Mouse (Mus musculus) bone marrow, adult 2 months (tissue): ENCODE data around the gene Zfp652.

Experiments
- CTCF ChIP-seq: fragments of 200-500 bp; IDR thresholded peaks from 2 replicates; pipeline ENCODE4 v1.5.1; 2011; ENCODE audit warnings: low read length, control low read depth; ENCODE audit not compliant: control insufficient read depth, insufficient read depth
- POLR2A ChIP-seq: fragments of 200-500 bp; IDR thresholded peaks from 2 replicates; pipeline ENCODE4 v1.6.1; 2011; ENCODE audit warnings: low read depth, mild to moderate bottlenecking, control low read depth, low read length, borderline replicate concordance; ENCODE audit not compliant: control insufficient read depth

DNA sequence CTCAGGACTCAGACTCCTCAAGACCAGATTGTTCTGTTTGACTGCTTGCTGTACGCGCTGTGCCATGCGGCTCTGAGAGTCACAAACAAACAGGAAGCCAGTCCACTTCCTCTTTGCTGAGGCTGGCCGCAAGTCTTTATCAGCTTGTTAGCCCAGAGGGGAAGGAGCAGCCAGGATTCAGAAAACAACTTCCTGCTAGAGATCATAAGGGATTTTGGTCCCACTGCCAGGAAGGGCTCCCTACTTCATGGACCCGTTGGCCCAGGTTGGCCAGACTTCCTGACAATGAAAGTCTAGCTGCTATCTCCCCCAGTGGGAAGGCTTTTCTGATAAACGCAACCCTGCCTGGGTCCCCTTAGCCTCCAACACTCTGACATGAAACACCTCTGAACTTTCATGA is 24.0 kb upstream of the Zfp652 start:
- TF ChIP-seq CTCF (no peak), POLR2A (no peak; the same call in 1 of the 2 replicates)
